Mouse (Mus musculus) forebrain, postnatal 0 days (tissue): ENCODE data around the gene Cyb5r3. TPM values are rescaled to one million over a fixed set of nuclear protein-coding genes. Genes with fewer than 3 reads are reported as not detected.

Source experiments
- ATAC-seq: fragments of 200-750 bp; cut with Nextera tagmentation; 2 replicates; pipeline ENCODE4 v1.8.0; 2017; ENCODE audit warnings: mild to moderate bottlenecking, moderate library complexity
- DNase-seq: peaks from one replicate; pipeline ENCODE4 v3.0.0-alpha.2; 2015
- H3K27ac ChIP-seq: fragments of 300-500 bp; sonication (generic); 2 replicates; pipeline ENCODE4 v1.5.1; 2014; ENCODE audit warnings: low read depth, mild to moderate bottlenecking, antibody characterized with exemption, low read length, moderate library complexity, mixed read lengths
- H3K27me3 ChIP-seq: fragments of 300-500 bp; sonication (generic); 2 replicates; pipeline ENCODE4 v1.6.1; 2014; ENCODE audit warnings: mild to moderate bottlenecking, low read length, mixed read lengths; ENCODE audit not compliant: insufficient read depth
- H3K36me3 ChIP-seq: fragments of 300-500 bp; sonication (generic); 2 replicates; pipeline ENCODE4 v1.6.1; 2014; ENCODE audit warnings: mild to moderate bottlenecking, moderate library complexity; ENCODE audit not compliant: insufficient read depth
- H3K4me1 ChIP-seq: fragments of 300-500 bp; sonication (generic); 2 replicates; pipeline ENCODE4 v1.6.1; 2014; ENCODE audit warnings: antibody characterized with exemption; ENCODE audit not compliant: insufficient read depth
- H3K4me2 ChIP-seq: fragments of 300-500 bp; sonication (generic); 2 replicates; pipeline ENCODE4 v1.6.1; 2014; ENCODE audit warnings: low read depth, mild to moderate bottlenecking, moderate library complexity
- H3K4me3 ChIP-seq: fragments of 300-500 bp; sonication (generic); 2 replicates; pipeline ENCODE4 v1.5.1; 2014; ENCODE audit warnings: low read depth, low read length, mixed read lengths
- H3K9ac ChIP-seq: fragments of 300-500 bp; sonication (generic); 2 replicates; pipeline ENCODE4 v1.6.1; 2014; ENCODE audit warnings: mild to moderate bottlenecking
- H3K9me3 ChIP-seq: fragments of 300-500 bp; sonication (generic); 2 replicates; pipeline ENCODE4 v1.6.1; 2016; ENCODE audit warnings: low read length
- CTCF ChIP-seq: sonication (generic); IDR thresholded peaks from 2 replicates; pipeline ENCODE4 v1.5.1; 2016; ENCODE audit warnings: antibody characterized with exemption, control low read depth, low read depth
- WGBS: fragments of 180-500 bp; shearing (Covaris S2); extraction: QIAGEN DNeasy Blood & Tissue Kit; methylation state at CpG from one replicate; pipeline ENCODE4 v1.1.7; 2014; 5-methylcytosine and 5-hydroxymethylcytosine counted together
- polyA plus RNA-seq: library from polyadenylated mRNA; unstranded; fragments of >200 nt; fragmentation: Nextera tagmentation; extraction: Ambion mirVana; gene quantifications from 2 replicates; pipeline ENCODE4 v1.2.1, GENCODE M21; 2015
- total RNA-seq: library from RNA; depleted of rRNA; stranded (reverse); fragments of >200 nt; gene quantifications from 2 replicates; pipeline ENCODE4 v1.2.3, GENCODE M21; 2014; rRNA removed

The Cyb5r3 gene
- total RNA-seq (81.2 and 92.5 TPM in 2 replicates), polyA plus RNA-seq (88.3 and 149 TPM in 2 replicates)

DNA sequence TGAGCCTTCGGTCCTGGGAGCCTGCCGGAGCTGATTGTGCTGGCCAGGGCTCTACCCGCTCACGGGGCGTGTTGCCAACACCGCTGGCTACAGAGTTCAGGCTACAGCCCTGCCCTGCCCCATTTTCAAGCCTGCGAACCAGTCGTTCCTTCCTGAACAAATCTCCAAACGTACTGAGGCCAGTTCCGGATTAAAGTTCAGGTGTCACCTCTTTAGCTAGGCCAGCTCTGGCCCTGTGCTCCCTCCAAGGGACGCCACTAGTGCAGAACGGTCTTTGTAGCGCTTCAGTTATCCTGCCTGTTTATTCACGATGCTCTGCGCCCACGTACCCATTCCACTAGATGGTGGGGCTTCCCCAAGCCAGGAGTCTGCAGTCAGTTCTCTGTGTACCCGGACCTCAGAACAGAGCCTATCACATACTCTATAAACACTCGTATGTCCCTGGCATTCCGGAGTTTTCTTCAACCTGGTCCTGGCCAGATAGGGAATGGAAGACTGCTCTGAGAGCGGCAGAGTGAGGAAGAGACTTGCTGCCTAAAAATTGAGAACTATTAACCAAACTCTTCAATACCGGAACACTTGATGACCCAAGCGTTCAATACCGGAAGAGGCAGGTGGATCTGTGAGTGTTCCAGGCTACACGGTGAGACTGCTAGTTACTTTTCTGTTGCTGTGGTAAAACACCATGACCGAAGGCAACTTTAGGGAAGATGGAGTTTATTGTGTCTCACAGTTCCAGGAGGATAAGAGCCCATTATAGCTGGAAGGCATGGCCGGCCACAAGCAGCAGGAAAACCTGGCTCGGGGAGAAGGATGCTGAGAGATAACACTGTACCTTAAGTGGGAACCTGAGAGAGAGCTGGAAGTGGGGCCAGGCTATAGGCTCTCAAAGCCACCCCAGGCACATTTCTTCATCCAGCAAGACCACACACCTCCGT is at the start of gene Cyb5r3:
Gene Cyb5r3 (minus strand): TSS at position 101 of the 938 bp plus-strand sequence.
- DNase-seq, result no peak

DNA sequence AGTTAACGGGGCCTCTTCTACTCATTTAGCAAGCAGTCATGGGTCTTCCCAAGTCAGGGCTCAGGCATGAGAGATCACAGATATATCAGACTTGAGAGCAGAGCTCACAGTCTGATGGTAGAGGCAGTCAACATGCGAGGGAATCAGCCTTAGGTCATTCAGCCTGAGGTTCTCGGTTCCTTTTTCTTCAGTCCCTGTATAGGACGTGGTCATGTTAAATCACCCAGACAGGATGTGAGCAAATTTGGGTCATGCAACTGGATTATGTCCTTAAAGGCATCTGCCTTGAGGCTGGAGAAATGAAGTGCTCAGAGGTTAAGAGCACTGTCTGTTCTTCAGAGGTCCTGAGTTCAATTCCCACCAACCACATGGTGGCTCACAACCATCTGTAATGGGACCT is 49.3 kb upstream of the Cyb5r3 start:
- WGBS, result 88% methylated on average over 4 of the region's 4 CpGs
- no peak overlapping the region for H3K4me3 ChIP-seq
- ATAC-seq (no peak), DNase-seq (no peak)
- no peaks in the 10 kb centered on the region for H3K27me3 ChIP-seq
- H3K27ac ChIP-seq, result no peak overlapping the region
- H3K9me3 ChIP-seq, result no peaks in the 10 kb centered on the region
- H3K36me3 ChIP-seq, result no peaks in the 10 kb centered on the region
- peaks cover 7% of the 10 kb centered on the region; the same call in 1 of the 2 replicates for H3K4me1 ChIP-seq
- H3K9ac ChIP-seq, result no peak overlapping the region
- TF ChIP-seq CTCF, result no peak
- no peak overlapping the region for H3K4me2 ChIP-seq

More for the DNA sequence above, at the start of gene Cyb5r3:
- peak; percentile 43; the same call in 1 of the 2 replicates for TF ChIP-seq CTCF
- 0 out of 2 replicates have a peak, but pooled peaks cover 5% of the 10 kb centered on the region for H3K4me1 ChIP-seq
- H3K36me3 ChIP-seq, result no peaks in the 10 kb centered on the region
- H3K27me3 ChIP-seq, result no peaks in the 10 kb centered on the region
- H3K4me2 ChIP-seq, result peak within 1 kb of the TSS; percentile 82
- peak within 1 kb of the TSS; percentile 88 for H3K4me3 ChIP-seq
- peak; percentile 55 for ATAC-seq
- H3K9me3 ChIP-seq, result no peaks in the 10 kb centered on the region
- 33% methylated on average over 28 of the region's 28 CpGs for WGBS
- peak within 1 kb of the TSS; percentile 82 for H3K9ac ChIP-seq
- peak within 1 kb of the TSS; percentile 89 for H3K27ac ChIP-seq

DNA sequence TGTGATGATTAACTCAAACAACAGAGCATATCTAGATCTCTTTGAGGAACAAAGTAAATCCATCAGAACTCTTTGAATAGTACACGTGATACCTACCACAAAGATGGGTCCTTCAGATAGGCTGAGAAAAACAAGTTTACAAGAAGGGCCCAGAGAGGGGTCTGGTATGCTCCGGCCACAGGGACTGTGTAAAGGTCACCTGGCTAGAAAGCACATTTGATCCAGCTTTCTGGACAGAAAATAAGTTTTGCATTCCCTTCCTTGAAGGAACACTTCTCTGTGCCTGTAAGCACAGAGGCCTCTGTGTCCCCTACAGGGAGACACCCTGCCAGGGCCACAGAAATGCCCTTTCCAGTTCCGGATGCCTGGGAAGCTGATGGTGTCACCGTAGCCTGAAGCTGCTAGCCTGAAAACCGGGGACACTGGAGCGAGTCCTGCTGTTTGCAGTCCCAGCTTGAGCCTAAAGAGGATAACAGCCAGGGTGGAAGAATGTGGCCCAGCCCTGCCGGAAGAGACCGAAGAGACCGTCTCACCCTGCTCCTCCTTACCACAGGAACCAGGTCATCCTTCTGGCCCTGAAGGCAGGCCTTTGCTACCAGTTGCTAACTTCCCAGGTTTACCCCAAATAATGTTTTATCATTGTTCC is 48.1 kb upstream of the Cyb5r3 start:
- Histone ChIP-seq H3K27ac (no peak overlapping the region), H3K27me3 (no peaks in the 10 kb centered on the region), H3K9ac (no peak overlapping the region), H3K4me1 (peaks cover 7% of the 10 kb centered on the region; the same call in 1 of the 2 replicates), H3K9me3 (no peaks in the 10 kb centered on the region), H3K4me2 (no peak overlapping the region), H3K36me3 (no peaks in the 10 kb centered on the region), H3K4me3 (no peak overlapping the region)
- no peak for TF ChIP-seq CTCF
- ATAC-seq, result no peak
- DNase-seq, result no peak
- 69% methylated on average over 9 of the region's 9 CpGs for WGBS

DNA sequence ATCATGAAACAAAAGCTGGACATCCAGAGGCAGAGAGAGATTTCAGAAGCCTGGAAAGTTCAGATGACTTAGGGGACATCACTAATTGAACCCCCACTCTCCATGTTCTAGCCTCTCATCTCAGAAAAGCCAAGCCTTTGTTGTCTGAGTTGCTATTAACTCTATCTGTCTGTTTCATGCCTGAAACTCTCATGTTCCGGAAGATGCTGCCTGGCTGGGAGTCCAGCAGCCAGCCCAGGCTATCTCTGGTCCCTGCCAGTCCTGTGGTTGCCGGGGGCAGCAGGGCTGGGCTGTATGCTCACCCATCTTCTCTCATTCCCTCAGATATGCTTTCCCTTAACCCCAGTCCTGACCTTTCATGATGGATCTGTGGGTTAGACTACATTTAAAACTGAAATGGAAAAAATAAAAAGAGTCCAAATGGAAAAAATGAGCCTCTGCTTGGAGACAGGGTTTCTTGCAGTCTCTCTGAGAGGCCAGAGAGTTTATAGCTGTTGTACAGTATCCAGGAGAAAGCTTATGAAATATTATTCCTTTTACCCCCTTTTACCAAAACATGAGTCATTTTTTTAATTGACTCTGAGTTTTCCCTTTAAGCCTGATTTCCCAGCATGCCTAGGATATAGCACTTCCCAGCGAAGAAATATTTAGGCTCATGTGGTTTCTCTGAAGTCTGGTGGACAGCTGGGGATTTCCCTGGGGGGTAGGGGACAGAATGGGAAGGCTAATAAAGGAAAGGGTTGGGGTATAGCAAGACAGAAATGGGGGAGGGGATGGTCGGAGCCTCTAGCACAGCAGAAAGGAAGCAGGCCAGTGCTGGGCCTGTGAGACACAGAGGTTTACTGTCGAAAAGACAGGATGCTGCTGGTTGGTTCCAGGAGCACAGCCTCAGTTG is 43.2 kb upstream of the Cyb5r3 start:
- H3K4me2 ChIP-seq, result no peak overlapping the region
- H3K9ac ChIP-seq, result no peak overlapping the region
- no peaks in the 10 kb centered on the region for H3K9me3 ChIP-seq
- ATAC-seq, result no peak
- H3K27ac ChIP-seq, result no peak overlapping the region
- no peaks in the 10 kb centered on the region for H3K4me1 ChIP-seq
- no peaks in the 10 kb centered on the region for H3K36me3 ChIP-seq
- no peaks in the 10 kb centered on the region for H3K27me3 ChIP-seq
- WGBS, result 51% methylated on average over 5 of the region's 5 CpGs
- DNase-seq, result no peak
- no peak overlapping the region for H3K4me3 ChIP-seq
- TF ChIP-seq CTCF, result no peak

DNA sequence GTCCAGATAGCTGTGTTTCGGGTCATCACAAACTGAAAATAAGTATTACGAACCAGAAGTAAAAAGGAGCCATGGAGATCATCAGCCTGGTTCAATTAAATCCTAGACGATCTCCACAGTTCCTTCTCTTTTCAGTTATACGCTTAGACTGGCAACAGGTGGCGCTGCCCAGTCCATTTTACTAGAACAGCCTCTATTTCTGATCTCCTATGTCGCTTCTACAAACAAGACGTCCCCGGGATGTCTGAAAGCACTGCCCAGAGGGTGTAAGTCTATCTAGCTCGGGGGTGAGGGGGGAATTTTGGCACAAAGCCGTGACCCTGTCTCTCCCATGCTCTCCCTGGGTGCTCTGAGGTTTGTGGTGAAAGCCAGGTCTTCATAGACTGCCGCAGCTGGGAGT is 37.8 kb upstream of the Cyb5r3 start:
- Histone ChIP-seq H3K4me2 (peak overlapping the region; percentile 46), H3K9me3 (no peaks in the 10 kb centered on the region), H3K4me3 (peak overlapping the region; percentile 11; the same call in 1 of the 2 replicates), H3K4me1 (peaks cover 3% of the 10 kb centered on the region; the same call in 1 of the 2 replicates), H3K36me3 (no peaks in the 10 kb centered on the region), H3K9ac (0 out of 2 replicates have a peak overlapping the region, but pooled peaks have one; percentile 7), H3K27ac (no peak overlapping the region), H3K27me3 (no peaks in the 10 kb centered on the region)
- peak; percentile 75 for DNase-seq
- 18% methylated on average over 11 of the region's 11 CpGs for WGBS
- peak; percentile 74 for TF ChIP-seq CTCF
- no peak for ATAC-seq

DNA sequence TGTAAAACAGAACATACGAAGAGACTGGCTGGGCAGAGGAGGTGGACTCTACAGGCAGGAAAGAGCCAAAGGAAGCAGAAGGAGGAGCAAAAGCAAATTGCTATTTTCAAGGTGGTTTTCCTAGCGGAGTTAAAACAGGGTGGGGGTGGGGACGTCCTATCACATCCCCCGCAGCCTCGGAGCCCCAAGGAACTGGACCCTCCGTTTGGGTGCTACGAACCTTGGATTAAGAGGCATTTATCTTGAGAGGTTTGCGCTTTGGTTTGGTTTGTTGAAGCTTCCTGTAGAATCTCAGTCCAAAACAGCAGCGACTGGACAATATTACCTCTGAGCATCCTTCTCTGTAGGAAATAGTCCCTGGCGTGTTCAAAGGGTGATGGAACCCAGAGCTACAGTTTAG is 37.3 kb upstream of the Cyb5r3 start:
- H3K9me3 ChIP-seq, result no peaks in the 10 kb centered on the region
- peak overlapping the region; percentile 11; the same call in 1 of the 2 replicates for H3K4me3 ChIP-seq
- no peaks in the 10 kb centered on the region for H3K27me3 ChIP-seq
- 15% methylated on average over 10 of the region's 10 CpGs for WGBS
- H3K27ac ChIP-seq, result no peak overlapping the region
- 0 out of 2 replicates have a peak overlapping the region, but pooled peaks have one; percentile 7 for H3K9ac ChIP-seq
- peak overlapping the region; percentile 46 for H3K4me2 ChIP-seq
- H3K4me1 ChIP-seq, result peaks cover 3% of the 10 kb centered on the region; the same call in 1 of the 2 replicates
- no peaks in the 10 kb centered on the region for H3K36me3 ChIP-seq
- no peak for DNase-seq
- no peak for ATAC-seq
- TF ChIP-seq CTCF, result no peak
